Mouse (Mus musculus) midbrain, embryonic 11.5 days (tissue): Measurements from ENCODE around the gene Scaf8. TPM values are rescaled to one million over a fixed set of nuclear protein-coding genes. Genes with fewer than 3 reads are reported as not detected.

Source experiments
- ATAC-seq: fragments of 200-750 bp; cut with Nextera tagmentation; 2 replicates; pipeline ENCODE4 v1.8.0; 2017; ENCODE audit warnings: moderate TSS enrichment, moderate library complexity; ENCODE audit not compliant: low FRiP score
- DNase-seq: peaks from one replicate; pipeline ENCODE4 v3.0.0; 2015; ENCODE audit warnings: low spot score; ENCODE audit errors: missing footprints
- H3K27ac ChIP-seq: fragments of 300-500 bp; sonication (generic); 2 replicates; pipeline ENCODE4 v1.5.1; 2014; ENCODE audit warnings: low read depth, low read length
- H3K27me3 ChIP-seq: fragments of 300-500 bp; sonication (generic); 2 replicates; pipeline ENCODE4 v1.6.1; 2014; ENCODE audit warnings: mild to moderate bottlenecking, low read length, moderate library complexity, mixed read lengths; ENCODE audit not compliant: control insufficient read depth, insufficient read depth
- H3K36me3 ChIP-seq: fragments of 300-500 bp; sonication (generic); 2 replicates; pipeline ENCODE4 v1.6.1; 2014; ENCODE audit warnings: mild to moderate bottlenecking, low read length, moderate library complexity, mixed read lengths; ENCODE audit not compliant: control insufficient read depth, insufficient read depth
- H3K4me1 ChIP-seq: fragments of 300-500 bp; sonication (generic); 2 replicates; pipeline ENCODE4 v1.6.1; 2014; ENCODE audit warnings: low read length; ENCODE audit not compliant: control insufficient read depth, insufficient read depth
- H3K4me2 ChIP-seq: fragments of 300-500 bp; sonication (generic); 2 replicates; pipeline ENCODE4 v1.6.1; 2014; ENCODE audit warnings: mild to moderate bottlenecking, moderate library complexity
- H3K4me3 ChIP-seq: fragments of 300-500 bp; sonication (generic); 2 replicates; pipeline ENCODE4 v1.5.1; 2014; ENCODE audit warnings: low read depth, low read length
- H3K9ac ChIP-seq: fragments of 300-500 bp; sonication (generic); 2 replicates; pipeline ENCODE4 v1.6.1; 2014; ENCODE audit warnings: low read length
- H3K9me3 ChIP-seq: fragments of 300-500 bp; sonication (generic); 2 replicates; pipeline ENCODE4 v1.6.1; 2016; ENCODE audit warnings: low read length; ENCODE audit not compliant: control insufficient read depth
- WGBS: fragments of 180-500 bp; shearing (Covaris S2); extraction: QIAGEN DNeasy Blood & Tissue Kit; methylation state at CpG from one replicate; pipeline ENCODE4 v1.1.7; 2014; 5-methylcytosine and 5-hydroxymethylcytosine counted together
- polyA plus RNA-seq: library from polyadenylated mRNA; unstranded; fragments of >200 nt; fragmentation: Nextera tagmentation; extraction: Ambion mirVana; gene quantifications from 2 replicates; pipeline ENCODE4 v1.2.1, GENCODE M21; 2014

The Scaf8 gene
- polyA plus RNA-seq, 1 experiment from 2014 or later, result 25.8 TPM

GRCm38 (mm10) chr17:3223071-3223470 lies 108.3 kb downstream of the Scaf8 start:
- ATAC-seq (no peak), DNase-seq (no peak)
- Histone ChIP-seq H3K9me3 (no peaks in the 10 kb centered on the region), H3K27ac (no peak overlapping the region), H3K4me2 (no peak overlapping the region), H3K4me1 (no peaks in the 10 kb centered on the region), H3K27me3 (no peaks in the 10 kb centered on the region), H3K4me3 (no peak overlapping the region), H3K36me3 (no peaks in the 10 kb centered on the region), H3K9ac (no peak overlapping the region)
- 73% methylated on average over 2 of the region's 2 CpGs for WGBS

GRCm38 (mm10) chr17:3223721-3224120 lies 108.9 kb downstream of the Scaf8 start:
- H3K9me3 ChIP-seq, result no peaks in the 10 kb centered on the region
- H3K27me3 ChIP-seq, result no peaks in the 10 kb centered on the region
- ATAC-seq (no peak), DNase-seq (no peak)
- no peaks in the 10 kb centered on the region for H3K4me1 ChIP-seq
- no peak overlapping the region for H3K4me3 ChIP-seq
- no peak overlapping the region for H3K27ac ChIP-seq
- 89% methylated on average over 3 of the region's 3 CpGs for WGBS
- H3K36me3 ChIP-seq, result no peaks in the 10 kb centered on the region
- no peak overlapping the region for H3K4me2 ChIP-seq
- H3K9ac ChIP-seq, result no peak overlapping the region

GRCm38 (mm10) chr17:3224383-3225106 lies 109.8 kb downstream of the Scaf8 start:
- WGBS, result 69% methylated on average over 4 of the region's 4 CpGs
- Histone ChIP-seq H3K4me3 (no peak overlapping the region), H3K4me1 (no peaks in the 10 kb centered on the region), H3K9me3 (no peaks in the 10 kb centered on the region), H3K27ac (no peak overlapping the region), H3K4me2 (no peak overlapping the region), H3K9ac (no peak overlapping the region), H3K36me3 (no peaks in the 10 kb centered on the region), H3K27me3 (no peaks in the 10 kb centered on the region)
- ATAC-seq (peak; percentile 76), DNase-seq (peak; percentile 98)

GRCm38 (mm10) chr17:3230231-3231000 lies 115.6 kb downstream of the Scaf8 start:
- Histone ChIP-seq H3K36me3 (no peaks in the 10 kb centered on the region), H3K9me3 (no peaks in the 10 kb centered on the region), H3K4me2 (no peak overlapping the region), H3K4me3 (no peak overlapping the region), H3K9ac (no peak overlapping the region), H3K27ac (no peak overlapping the region), H3K4me1 (no peaks in the 10 kb centered on the region), H3K27me3 (no peaks in the 10 kb centered on the region)
- 83% methylated on average over 17 of the region's 17 CpGs for WGBS
- ATAC-seq (peak; percentile 66; the same call in 1 of the 2 replicates), DNase-seq (peak; percentile 89)

- Histone ChIP-seq H3K4me2 (no peak overlapping the region), H3K27me3 (no peaks in the 10 kb centered on the region), H3K36me3 (peaks cover 3% of the 10 kb centered on the region; the same call in 1 of the 2 replicates), H3K27ac (no peak overlapping the region), H3K4me3 (no peak overlapping the region), H3K9ac (no peak overlapping the region), H3K9me3 (no peaks in the 10 kb centered on the region), H3K4me1 (no peaks in the 10 kb centered on the region)
- WGBS, result 95% methylated on average over 5 of the region's 5 CpGs
- no peak for ATAC-seq
- DNase-seq, result peak; percentile 75
These were observed 117.9 kb downstream of the Scaf8 start for GRCm38 (mm10) chr17:3232626-3233025.

- H3K36me3 ChIP-seq, result no peaks in the 10 kb centered on the region
- H3K4me2 ChIP-seq, result no peak overlapping the region
- peaks cover 10% of the 10 kb centered on the region for H3K4me1 ChIP-seq
- 91% methylated on average over 3 of the region's 3 CpGs for WGBS
- H3K27me3 ChIP-seq, result no peaks in the 10 kb centered on the region
- no peak overlapping the region for H3K9ac ChIP-seq
- H3K9me3 ChIP-seq, result no peaks in the 10 kb centered on the region
- DNase-seq, result no peak
- no peak overlapping the region for H3K27ac ChIP-seq
- H3K4me3 ChIP-seq, result no peak overlapping the region
- no peak for ATAC-seq
These were observed 128.9 kb downstream of the Scaf8 start for GRCm38 (mm10) chr17:3243672-3244071.

- H3K36me3 ChIP-seq, result no peaks in the 10 kb centered on the region
- 85% methylated on average over 8 of the region's 8 CpGs for WGBS
- H3K9me3 ChIP-seq, result no peaks in the 10 kb centered on the region
- no peaks in the 10 kb centered on the region for H3K27me3 ChIP-seq
- no peak overlapping the region for H3K9ac ChIP-seq
- DNase-seq (no peak), ATAC-seq (no peak)
- no peak overlapping the region for H3K27ac ChIP-seq
- no peak overlapping the region for H3K4me3 ChIP-seq
- H3K4me2 ChIP-seq, result no peak overlapping the region
- peaks cover 10% of the 10 kb centered on the region for H3K4me1 ChIP-seq
These were observed 130.3 kb downstream of the Scaf8 start for GRCm38 (mm10) chr17:3244881-3245739.

GRCm38 (mm10) chr17:3246665-3247370 lies 132.0 kb downstream of the Scaf8 start:
- Histone ChIP-seq H3K27ac (no peak overlapping the region), H3K4me2 (no peak overlapping the region), H3K9ac (no peak overlapping the region), H3K4me3 (no peak overlapping the region), H3K4me1 (peaks cover 10% of the 10 kb centered on the region), H3K9me3 (no peaks in the 10 kb centered on the region), H3K36me3 (no peaks in the 10 kb centered on the region), H3K27me3 (no peaks in the 10 kb centered on the region)
- 54% methylated on average over 7 of the region's 7 CpGs for WGBS
- DNase-seq (no peak), ATAC-seq (peak; percentile 64)
